Mouse (Mus musculus): ENCODE data around the gene Smc3. TPM values are rescaled to one million over a fixed set of nuclear protein-coding genes. Genes with fewer than 3 reads are reported as not detected.

The Smc3 gene
- total and polyA plus RNA-seq, 2 experiments from 2014 or later: 15.3 to 44.1 TPM

DNA sequence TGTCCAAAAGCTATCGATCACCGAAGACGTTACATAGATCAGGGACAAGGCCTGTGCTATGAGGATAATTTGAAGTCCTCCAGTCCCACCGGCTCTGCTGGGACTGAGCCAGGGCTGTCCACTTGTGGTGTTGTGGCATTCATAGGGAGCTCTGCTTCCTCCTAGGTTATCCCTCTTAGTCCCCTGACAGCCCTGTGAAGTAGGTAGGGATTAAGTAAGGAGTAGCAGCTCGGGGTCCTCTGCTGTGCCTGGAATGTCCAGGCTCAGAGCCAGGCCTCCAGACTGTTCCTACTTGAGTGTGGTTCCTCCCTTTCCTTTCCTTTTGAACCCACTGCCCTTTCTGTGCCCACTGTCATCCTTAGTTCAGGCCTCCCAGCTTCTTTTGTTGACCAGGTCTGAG is 87.4 kb downstream of the Smc3 start:
- H3K4me3 ChIP-seq (ENCODE audit: low read length): no peak overlapping the region
- no peaks in the 10 kb centered on the region for H3K4me1 ChIP-seq (ENCODE audit: insufficient read depth, low read length)
- WGBS: 70% methylated on average over 5 of the region's 5 CpGs
- H3K4me2 ChIP-seq (ENCODE audit: low read depth, low read length): no peak overlapping the region
- H3K9me3 ChIP-seq (ENCODE audit: low read length): no peaks in the 10 kb centered on the region
- TF ChIP-seq CTCF (IDR thresholded peaks at IDR 0.05; ENCODE audit: low read depth): no peak
- H3K36me3 ChIP-seq (ENCODE audit: insufficient read depth, low read length): no peaks in the 10 kb centered on the region
- H3K9ac ChIP-seq (replicated peaks; ENCODE audit: low read length): no peak overlapping the region
- no peaks in the 10 kb centered on the region for H3K27me3 ChIP-seq (ENCODE audit: insufficient read depth, low read length)
- DNase-seq (ENCODE audit: low spot score): no peak
- H3K27ac ChIP-seq: no peak overlapping the region
- no peak for ATAC-seq

DNA sequence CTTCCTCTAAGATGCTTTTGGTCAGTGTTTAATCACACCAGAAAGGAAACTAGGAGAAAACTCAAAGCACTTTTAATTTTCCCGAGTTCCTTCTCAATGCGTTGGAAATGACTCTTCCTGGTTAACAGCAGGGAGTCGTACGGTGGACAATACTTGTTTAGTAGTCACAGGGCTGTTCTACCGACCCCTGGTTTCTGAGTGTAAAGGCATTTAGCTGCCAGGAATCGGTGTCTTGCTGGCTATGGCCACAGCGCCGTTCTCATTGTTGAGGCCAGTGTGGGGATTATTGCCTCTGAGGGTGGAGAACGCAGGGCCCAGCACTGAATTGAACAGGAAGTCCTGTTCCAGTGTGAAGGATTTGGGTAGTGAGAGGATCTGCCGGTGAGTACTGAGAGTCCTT is 90.6 kb downstream of the Smc3 start:
- no peak overlapping the region for H3K27ac ChIP-seq
- 48% methylated on average over 10 of the region's 10 CpGs for whole genome bisulfite sequencing
- no peak overlapping the region for H3K4me3 ChIP-seq (ENCODE audit: low read length)
- no peak for ATAC-seq
- no peaks in the 10 kb centered on the region for H3K9me3 ChIP-seq (ENCODE audit: low read length)
- no peak overlapping the region for H3K4me2 ChIP-seq (ENCODE audit: low read depth, low read length)
- 0 out of 2 replicates have a peak, but pooled peaks have one; percentile 25 for TF ChIP-seq CTCF (IDR thresholded peaks at IDR 0.05; ENCODE audit: low read depth)
- no peak for DNase-seq (ENCODE audit: low spot score)
- H3K9ac ChIP-seq (replicated peaks; ENCODE audit: low read length): no peak overlapping the region
- no peaks in the 10 kb centered on the region for H3K36me3 ChIP-seq (ENCODE audit: insufficient read depth, low read length)
- H3K27me3 ChIP-seq (ENCODE audit: insufficient read depth, low read length): no peaks in the 10 kb centered on the region
- no peaks in the 10 kb centered on the region for H3K4me1 ChIP-seq (ENCODE audit: insufficient read depth, low read length)

DNA sequence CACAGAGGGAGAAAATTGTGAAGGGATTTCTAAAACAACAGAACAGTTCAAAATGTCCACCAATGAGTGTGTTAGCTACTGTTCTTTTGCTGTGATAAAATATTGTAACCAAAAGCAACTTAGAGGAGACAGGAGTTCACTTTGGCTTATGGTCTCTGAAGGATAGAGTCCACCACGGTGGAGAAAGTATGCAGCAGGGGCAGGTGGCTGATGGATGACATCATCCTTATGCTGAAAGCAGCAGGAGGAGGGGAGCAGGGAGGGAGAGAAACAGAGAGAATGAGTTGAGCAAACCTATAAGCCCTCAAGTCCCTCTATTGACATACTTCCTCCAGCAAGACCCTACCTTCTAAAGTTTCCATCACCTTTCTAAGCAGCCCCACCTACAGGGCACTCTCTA is 93.8 kb downstream of the Smc3 start:
- Histone ChIP-seq H3K4me3 (ENCODE audit: low read length) (no peak overlapping the region), H3K9me3 (ENCODE audit: low read length) (no peaks in the 10 kb centered on the region), H3K36me3 (ENCODE audit: insufficient read depth, low read length) (no peaks in the 10 kb centered on the region), H3K27ac (no peak overlapping the region), H3K4me1 (ENCODE audit: insufficient read depth, low read length) (no peaks in the 10 kb centered on the region), H3K9ac (replicated peaks; ENCODE audit: low read length) (no peak overlapping the region), H3K27me3 (ENCODE audit: insufficient read depth, low read length) (no peaks in the 10 kb centered on the region), H3K4me2 (ENCODE audit: low read depth, low read length) (no peak overlapping the region)
- no peak for TF ChIP-seq CTCF (IDR thresholded peaks at IDR 0.05; ENCODE audit: low read depth)
- DNase-seq (ENCODE audit: low spot score) (no peak), ATAC-seq (no peak)
- WGBS: 29% methylated on average over 1 of the region's 1 CpGs

Other genes starting within 250 kb of the Smc3 start
- not detected in 2 replicates for gene Gm10197, start 228.6 kb upstream of the Smc3 start, total RNA-seq (2014; rRNA removed)
- gene Gm10197, start 228.6 kb upstream of the Smc3 start, polyA plus RNA-seq (2015; fragmentation: Nextera tagmentation; extraction: Ambion mirVana): not detected in 2 replicates
- gene Smndc1, start 209.8 kb upstream of the Smc3 start, total RNA-seq (2014; rRNA removed): 9.7 and 14.7 TPM in 2 replicates
- 34.4 and 35.3 TPM in 2 replicates for gene Smndc1, start 209.8 kb upstream of the Smc3 start, polyA plus RNA-seq (2015; fragmentation: Nextera tagmentation; extraction: Ambion mirVana)
- gene Dusp5, start 71.3 kb upstream of the Smc3 start, total RNA-seq (2014; rRNA removed): 20.3 and 26.0 TPM in 2 replicates
- 9.8 and 12.7 TPM in 2 replicates for gene Dusp5, start 71.3 kb upstream of the Smc3 start, polyA plus RNA-seq (2015; fragmentation: Nextera tagmentation; extraction: Ambion mirVana)
- gene Nutf2-ps1, start 11.3 kb upstream of the Smc3 start, total RNA-seq (2014; rRNA removed): 106 and 109 TPM in 2 replicates
- 177 and 225 TPM in 2 replicates for gene Nutf2-ps1, start 11.3 kb upstream of the Smc3 start, polyA plus RNA-seq (2015; fragmentation: Nextera tagmentation; extraction: Ambion mirVana)
- gene Rbm20, start 76.9 kb downstream of the Smc3 start, total RNA-seq (2014; rRNA removed): 0.93 and 1.9 TPM in 2 replicates
- gene Rbm20, start 76.9 kb downstream of the Smc3 start, polyA plus RNA-seq (2015; fragmentation: Nextera tagmentation; extraction: Ambion mirVana): 0.76 and 0.86 TPM in 2 replicates

Measured in hindbrain, postnatal 0 days (tissue).